Mouse (Mus musculus): ENCODE data around the gene Tas1r3.

- no peak for TF ChIP-seq CTCF (IDR thresholded peaks at IDR 0.05; ENCODE audit: low read depth)
- TF ChIP-seq EP300 (IDR thresholded peaks at IDR 0.05; ENCODE audit: low read depth) = no peak
These were observed 38.0 kb upstream of the Tas1r3 start for GRCm38 (mm10) chr4:155901205-155901604.
